Mouse (Mus musculus) G1E (cell line): Measurements from ENCODE around the gene Gm10271.

Source experiments
- CTCF ChIP-seq: IDR thresholded peaks from 2 replicates; pipeline ENCODE4 v1.5.1; 2012; ENCODE audit warnings: low read depth, low read length, inconsistent platforms, mixed read lengths
- GATA1 ChIP-seq: IDR thresholded peaks from 2 replicates; pipeline ENCODE4 v1.6.1; 2012; ENCODE audit warnings: borderline replicate concordance, low read length, inconsistent platforms, mixed read lengths
- GATA2 ChIP-seq: IDR thresholded peaks from 2 replicates; pipeline ENCODE4 v1.6.1; 2012; ENCODE audit warnings: low read depth, low read length, inconsistent platforms, borderline replicate concordance
- POLR2AphosphoS5 ChIP-seq: IDR thresholded peaks from 2 replicates; pipeline ENCODE4 v1.6.1; 2012; ENCODE audit warnings: low read depth, low read length, inconsistent platforms; ENCODE audit not compliant: insufficient replicate concordance
- TAL1 ChIP-seq: conservative IDR thresholded peaks from 2 replicates; pipeline ENCODE4 v1.6.1; 2012; ENCODE audit warnings: low read depth, low read length, inconsistent platforms, mixed read lengths

DNA sequence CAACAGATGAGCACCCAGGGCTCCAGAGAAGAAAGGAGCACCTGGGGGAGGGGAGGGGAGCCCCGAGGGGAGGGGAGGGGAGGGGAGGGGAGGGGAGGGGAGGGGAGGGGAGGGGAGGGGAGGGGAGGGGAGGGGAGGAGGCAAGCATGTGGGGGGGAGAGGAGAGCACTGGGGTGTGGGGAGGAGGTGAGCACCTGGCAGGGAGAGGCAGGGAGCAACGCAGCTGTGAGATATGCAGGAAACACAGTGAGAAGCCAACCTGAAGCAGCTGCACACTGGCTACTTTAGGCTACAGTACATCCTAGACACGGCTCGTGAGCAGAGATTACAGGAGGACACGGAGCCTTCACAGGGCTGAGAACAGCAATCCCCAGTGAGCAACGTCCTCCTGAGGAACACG lies 41.5 kb downstream of the Gm10271 start:
- TF ChIP-seq CTCF: no peak
- no peak for TF ChIP-seq TAL1
- TF ChIP-seq GATA1: no peak
- no peak for TF ChIP-seq POLR2AphosphoS5
- no peak for TF ChIP-seq GATA2
